Mouse (Mus musculus): ENCODE results near the gene Snrpf. TPM values are rescaled to one million over a fixed set of nuclear protein-coding genes. Genes with fewer than 3 reads are reported as not detected.
"Not testable (repeated sequence)": the region's sequence is repeated elsewhere in the genome, so short reads cannot be mapped to it uniquely, and the experiment has no call there.

Gene Snrpf
- total RNA-seq, 2 experiments from 2014 or later = 9.9 to 10.4 TPM

GRCm38 (mm10) chr10:93592456-93592855 lies 3.0 kb upstream of the Snrpf start:
- intact Hi-C loops (cut with DNase I; ENCODE audit: low total_unique reads) = no loop called here
- DNase-seq = no peak

- intact Hi-C loops (cut with DNase I; ENCODE audit: low total_unique reads) = no loop called here
- DNase-seq = no peak
Observed at GRCm38 (mm10) chr10:93588796-93589195, 710 bp downstream of the Snrpf start.

- DNase-seq = peak; percentile 73
- intact Hi-C loops (cut with DNase I; ENCODE audit: low total_unique reads) = loop anchor here (5.0 to 10.0 kb wide), 2 partner anchors 95 to 153 kb away; no protein-coding TSS in a partner anchor
Observed at GRCm38 (mm10) chr10:93577271-93577886, 12.1 kb downstream of the Snrpf start.

- no peak for DNase-seq
- intact Hi-C loops (cut with DNase I; ENCODE audit: low total_unique reads) = loop anchor here (5.0 to 10.0 kb wide), 2 partner anchors 94 to 151 kb away; no protein-coding TSS in a partner anchor
Observed at GRCm38 (mm10) chr10:93575960-93576359, 13.5 kb downstream of the Snrpf start.

GRCm38 (mm10) chr10:93574966-93575365 lies 14.5 kb downstream of the Snrpf start:
- intact Hi-C loops (cut with DNase I; ENCODE audit: low total_unique reads) = loop anchor here (5.0 to 10.0 kb wide), 2 partner anchors 93 to 150 kb away; no protein-coding TSS in a partner anchor

GRCm38 (mm10) chr10:93572209-93572608 lies 17.3 kb downstream of the Snrpf start:
- intact Hi-C loops (cut with DNase I; ENCODE audit: low total_unique reads) = loop anchor here (10.0 kb wide), 1 partner anchor 147 kb away; no protein-coding TSS in a partner anchor
- DNase-seq = no peak

More at GRCm38 (mm10) chr10:93574966-93575365, 14.5 kb downstream of the Snrpf start:
- no peak for DNase-seq

- intact Hi-C loops (cut with DNase I; ENCODE audit: low total_unique reads) = no loop called here
- no peak for DNase-seq
Observed at GRCm38 (mm10) chr10:93568671-93569070, 20.8 kb downstream of the Snrpf start.

- intact Hi-C loops (cut with DNase I; ENCODE audit: low total_unique reads) = no loop called here
Observed at GRCm38 (mm10) chr10:93567841-93568566, 21.5 kb downstream of the Snrpf start.

GRCm38 (mm10) chr10:93567066-93567465 lies 22.4 kb downstream of the Snrpf start:
- no peak for DNase-seq
- intact Hi-C loops (cut with DNase I; ENCODE audit: low total_unique reads) = no loop called here

More at GRCm38 (mm10) chr10:93567841-93568566, 21.5 kb downstream of the Snrpf start:
- no peak for DNase-seq

- no peak for DNase-seq
- intact Hi-C loops (cut with DNase I; ENCODE audit: low total_unique reads) = no loop called here
Observed at GRCm38 (mm10) chr10:93564518-93565090, 24.9 kb downstream of the Snrpf start.

GRCm38 (mm10) chr10:93559786-93560185 lies 29.7 kb downstream of the Snrpf start:
- intact Hi-C loops (cut with DNase I; ENCODE audit: low total_unique reads) = no loop called here
- DNase-seq = no peak

- DNase-seq; intact Hi-C loops (cut with DNase I; ENCODE audit: low total_unique reads): not testable (repeated sequence)
Observed at GRCm38 (mm10) chr10:93557971-93558370, 31.5 kb downstream of the Snrpf start.

- intact Hi-C loops (cut with DNase I; ENCODE audit: low total_unique reads) = no loop called here
- DNase-seq = no peak
Observed at GRCm38 (mm10) chr10:93552596-93552995, 36.9 kb downstream of the Snrpf start.

- intact Hi-C loops (cut with DNase I; ENCODE audit: low total_unique reads) = loop anchor here (5.0 to 10.0 kb wide), 3 partner anchors 63 to 495 kb away; partner anchors contain the start of gene Hal
Observed at GRCm38 (mm10) chr10:93549821-93550220, 39.7 kb downstream of the Snrpf start.

GRCm38 (mm10) chr10:93548991-93549390 lies 40.5 kb downstream of the Snrpf start:
- DNase-seq = peak; percentile 67
- intact Hi-C loops (cut with DNase I; ENCODE audit: low total_unique reads) = loop anchor here (5.0 to 10.0 kb wide), 3 partner anchors 62 to 494 kb away; partner anchors contain the start of gene Hal

More at GRCm38 (mm10) chr10:93549821-93550220, 39.7 kb downstream of the Snrpf start:
- DNase-seq = no peak

- intact Hi-C loops (cut with DNase I; ENCODE audit: low total_unique reads) = loop anchor here (5.0 to 10.0 kb wide), 3 partner anchors 61 to 493 kb away; partner anchors contain the start of gene Hal
- no peak for DNase-seq
Observed at GRCm38 (mm10) chr10:93547741-93548270, 41.7 kb downstream of the Snrpf start.

- intact Hi-C loops (cut with DNase I; ENCODE audit: low total_unique reads) = loop anchor here (10.0 kb wide), 2 partner anchors 119 to 489 kb away; no protein-coding TSS in a partner anchor
- no peak for DNase-seq
Observed at GRCm38 (mm10) chr10:93544172-93544571, 45.3 kb downstream of the Snrpf start.

- intact Hi-C loops (cut with DNase I; ENCODE audit: low total_unique reads) = loop anchor here (10.0 kb wide), 2 partner anchors 118 to 488 kb away; no protein-coding TSS in a partner anchor
- DNase-seq = no peak
Observed at GRCm38 (mm10) chr10:93543176-93543575, 46.3 kb downstream of the Snrpf start.

GRCm38 (mm10) chr10:93542356-93542755 lies 47.1 kb downstream of the Snrpf start:
- DNase-seq = no peak
- intact Hi-C loops (cut with DNase I; ENCODE audit: low total_unique reads) = loop anchor here (10.0 kb wide), 2 partner anchors 118 to 488 kb away; no protein-coding TSS in a partner anchor

Data from gastrocnemius, postnatal 14 days (tissue).